Mouse (Mus musculus): ENCODE measurements at regions not wholly inside any gene's neighbourhood (a gene's known extent, or its start where the extent isn't known, plus 50 kb on each side); places are given as distances from the start of the nearest gene placed in this dataset.

DNA sequence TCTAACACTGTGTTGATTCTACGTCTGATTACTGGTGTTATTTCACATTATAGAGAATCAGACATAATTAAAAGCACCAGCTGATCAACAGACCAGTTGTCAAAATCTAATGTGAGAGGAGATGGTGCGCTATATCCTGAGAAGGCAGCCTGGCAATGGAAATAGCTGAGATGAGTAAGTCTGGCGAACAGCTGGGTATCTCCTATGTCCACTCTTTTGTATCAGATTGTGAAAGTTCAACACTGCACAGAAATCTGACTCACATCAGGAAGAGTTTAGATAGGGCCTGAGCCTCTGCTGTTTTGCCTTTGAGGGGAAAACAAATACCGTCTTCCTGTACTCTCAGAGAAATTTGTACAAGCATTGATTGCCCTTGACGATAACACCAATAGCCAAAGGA lies 1126.5 kb downstream of the Slc22a22 start:
- TF ChIP-seq CTCF (IDR thresholded peaks at IDR 0.05; ENCODE audit: control insufficient read depth, insufficient read depth, insufficient replicate concordance, low read depth, low read length) (no peak), POLR2A (IDR thresholded peaks at IDR 0.05; ENCODE audit: control insufficient read depth, low read depth, low read length) (no peak)

Measured in testis, adult 2 months (tissue).